Mouse (Mus musculus): ENCODE measurements at regions not wholly inside any gene's neighbourhood (a gene's known extent, or its start where the extent isn't known, plus 50 kb on each side); places are given as distances from the start of the nearest gene placed in this dataset.
A peak's percentile ranks its signal among the peaks of the same experiment; 100 is the strongest.

DNA sequence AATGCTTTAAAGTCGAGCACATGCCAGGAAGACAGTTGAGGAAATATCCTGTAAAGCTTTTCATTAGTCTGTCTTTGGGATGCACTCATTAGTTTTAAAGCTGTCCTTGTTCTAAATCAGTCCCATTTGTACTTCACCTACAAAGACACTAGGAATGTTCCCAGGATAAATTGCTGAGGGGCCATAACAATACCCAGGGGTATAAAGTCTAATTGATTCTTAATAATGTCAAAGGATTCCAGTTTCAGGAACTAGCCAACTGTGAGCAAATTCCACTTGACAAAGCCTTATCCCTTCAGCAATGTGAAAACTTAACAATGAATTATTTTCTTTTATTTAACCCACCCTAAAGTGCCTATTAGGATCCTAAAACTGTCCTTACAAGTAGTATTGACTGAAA lies 267.7 kb upstream of the 1700008P02Rik start:
- 4% methylated on average over 1 of the region's 1 CpGs for WGBS
- no peak for ATAC-seq (ENCODE audit: low read depth)

DNA sequence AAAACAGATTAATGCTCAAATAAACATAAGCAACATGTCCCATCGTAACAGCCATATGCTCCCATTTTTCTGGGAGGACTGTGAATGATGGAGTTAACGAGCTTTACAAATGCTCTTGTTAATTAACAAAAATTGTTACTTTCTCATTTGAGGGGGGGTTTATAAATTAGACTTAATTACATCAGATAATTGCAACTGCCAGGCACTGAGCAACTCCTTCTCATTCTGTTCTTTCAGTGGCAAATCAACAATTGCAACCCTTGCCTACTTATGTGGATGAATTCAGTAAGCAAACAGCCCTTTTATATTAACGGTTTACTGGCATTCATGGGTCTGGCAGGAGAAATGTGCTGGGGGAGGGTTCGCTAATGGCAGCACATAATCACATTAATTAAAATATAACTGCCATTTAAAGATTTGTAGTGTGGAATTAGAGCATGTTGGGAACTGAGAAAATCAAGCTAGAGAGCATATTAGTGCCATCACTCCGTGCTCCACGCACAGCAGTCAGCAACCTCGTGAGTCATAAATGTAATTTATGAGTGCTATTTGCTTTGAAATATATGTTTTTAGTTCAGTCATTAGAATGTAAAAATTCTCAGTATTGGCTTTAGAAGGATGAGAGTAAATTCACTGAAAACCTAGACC lies 266.9 kb upstream of the 1700008P02Rik start:
- Histone ChIP-seq H3K9me3 (ENCODE audit: control insufficient read depth, low read length) (no peaks in the 10 kb centered on the region), H3K4me3 (ENCODE audit: low read depth, low read length) (no peak overlapping the region), H3K4me2 (ENCODE audit: low read depth, low read length) (no peak overlapping the region), H3K4me1 (ENCODE audit: control insufficient read depth, insufficient read depth, low read length) (0 out of 2 replicates have a peak, but pooled peaks cover 3% of the 10 kb centered on the region), H3K36me3 (ENCODE audit: control insufficient read depth, insufficient read depth, low read length) (no peaks in the 10 kb centered on the region), H3K27me3 (ENCODE audit: control insufficient read depth, insufficient read depth, low read length) (no peaks in the 10 kb centered on the region), H3K9ac (replicated peaks; ENCODE audit: low read depth, low read length) (no peak overlapping the region), H3K27ac (ENCODE audit: low read depth, low read length) (peak overlapping the region; percentile 8; the same call in 1 of the 2 replicates)
- WGBS = 25% methylated on average over 7 of the region's 7 CpGs
- peak; percentile 86 for ATAC-seq (ENCODE audit: low read depth)

More for the DNA sequence above, 267.7 kb upstream of the 1700008P02Rik start:
- H3K4me1 ChIP-seq (ENCODE audit: control insufficient read depth, insufficient read depth, low read length) = 0 out of 2 replicates have a peak, but pooled peaks cover 3% of the 10 kb centered on the region
- H3K9me3 ChIP-seq (ENCODE audit: control insufficient read depth, low read length) = no peaks in the 10 kb centered on the region
- H3K4me2 ChIP-seq (ENCODE audit: low read depth, low read length) = no peak overlapping the region
- no peak overlapping the region for H3K27ac ChIP-seq (ENCODE audit: low read depth, low read length)
- H3K36me3 ChIP-seq (ENCODE audit: control insufficient read depth, insufficient read depth, low read length) = no peaks in the 10 kb centered on the region
- H3K27me3 ChIP-seq (ENCODE audit: control insufficient read depth, insufficient read depth, low read length) = no peaks in the 10 kb centered on the region
- no peak overlapping the region for H3K4me3 ChIP-seq (ENCODE audit: low read depth, low read length)
- no peak overlapping the region for H3K9ac ChIP-seq (replicated peaks; ENCODE audit: low read depth, low read length)

GRCm38 (mm10) chr3:6886200-6887052 lies 266.2 kb upstream of the 1700008P02Rik start:
- Histone ChIP-seq H3K4me3 (ENCODE audit: low read depth, low read length) (no peak overlapping the region), H3K27ac (ENCODE audit: low read depth, low read length) (peak overlapping the region; percentile 8; the same call in 1 of the 2 replicates), H3K9me3 (ENCODE audit: control insufficient read depth, low read length) (no peaks in the 10 kb centered on the region), H3K4me1 (ENCODE audit: control insufficient read depth, insufficient read depth, low read length) (0 out of 2 replicates have a peak, but pooled peaks cover 3% of the 10 kb centered on the region), H3K4me2 (ENCODE audit: low read depth, low read length) (no peak overlapping the region), H3K36me3 (ENCODE audit: control insufficient read depth, insufficient read depth, low read length) (no peaks in the 10 kb centered on the region), H3K27me3 (ENCODE audit: control insufficient read depth, insufficient read depth, low read length) (no peaks in the 10 kb centered on the region), H3K9ac (replicated peaks; ENCODE audit: low read depth, low read length) (no peak overlapping the region)
- WGBS = 42% methylated on average over 4 of the region's 4 CpGs
- ATAC-seq (ENCODE audit: low read depth) = peak; percentile 94

DNA sequence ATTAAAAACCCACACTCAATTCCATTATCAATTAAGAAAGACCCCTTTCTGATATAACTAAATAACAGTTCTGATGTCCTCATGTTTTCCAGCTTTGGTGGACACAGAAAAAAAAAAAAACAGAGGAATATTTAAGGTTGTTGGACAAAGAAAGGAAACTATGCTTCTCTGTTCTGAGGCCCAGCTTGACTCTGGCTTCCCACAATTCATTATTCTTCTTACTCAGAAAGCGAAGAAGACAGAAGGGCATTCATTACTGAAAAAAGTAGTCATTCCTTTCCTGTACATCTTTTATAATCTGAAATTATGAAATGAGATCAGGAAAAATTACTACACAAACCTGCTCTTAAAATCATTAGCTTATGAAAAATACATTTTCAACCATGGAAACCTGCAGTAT lies 263.2 kb upstream of the 1700008P02Rik start:
- Histone ChIP-seq H3K9me3 (ENCODE audit: control insufficient read depth, low read length) (no peaks in the 10 kb centered on the region), H3K27ac (ENCODE audit: low read depth, low read length) (no peak overlapping the region), H3K4me3 (ENCODE audit: low read depth, low read length) (no peak overlapping the region), H3K36me3 (ENCODE audit: control insufficient read depth, insufficient read depth, low read length) (no peaks in the 10 kb centered on the region), H3K27me3 (ENCODE audit: control insufficient read depth, insufficient read depth, low read length) (no peaks in the 10 kb centered on the region), H3K9ac (replicated peaks; ENCODE audit: low read depth, low read length) (no peak overlapping the region), H3K4me1 (ENCODE audit: control insufficient read depth, insufficient read depth, low read length) (0 out of 2 replicates have a peak, but pooled peaks cover 3% of the 10 kb centered on the region), H3K4me2 (ENCODE audit: low read depth, low read length) (no peak overlapping the region)
- ATAC-seq (ENCODE audit: low read depth) = no peak
- 69% methylated on average over 1 of the region's 1 CpGs for WGBS

- Histone ChIP-seq H3K9me3 (ENCODE audit: control insufficient read depth, low read length) (no peaks in the 10 kb centered on the region), H3K4me1 (ENCODE audit: control insufficient read depth, insufficient read depth, low read length) (no peaks in the 10 kb centered on the region), H3K27ac (ENCODE audit: low read depth, low read length) (no peak overlapping the region), H3K27me3 (ENCODE audit: control insufficient read depth, insufficient read depth, low read length) (no peaks in the 10 kb centered on the region), H3K36me3 (ENCODE audit: control insufficient read depth, insufficient read depth, low read length) (no peaks in the 10 kb centered on the region), H3K9ac (replicated peaks; ENCODE audit: low read depth, low read length) (no peak overlapping the region), H3K4me3 (ENCODE audit: low read depth, low read length) (no peak overlapping the region), H3K4me2 (ENCODE audit: low read depth, low read length) (no peak overlapping the region)
- 76% methylated on average over 5 of the region's 5 CpGs for WGBS
- ATAC-seq (ENCODE audit: low read depth) = no peak
Observed at GRCm38 (mm10) chr3:6876265-6876664, 256.0 kb upstream of the 1700008P02Rik start.

- Histone ChIP-seq H3K27ac (ENCODE audit: low read depth, low read length) (no peak overlapping the region), H3K4me1 (ENCODE audit: control insufficient read depth, insufficient read depth, low read length) (no peaks in the 10 kb centered on the region), H3K4me2 (ENCODE audit: low read depth, low read length) (no peak overlapping the region), H3K9ac (replicated peaks; ENCODE audit: low read depth, low read length) (no peak overlapping the region), H3K27me3 (ENCODE audit: control insufficient read depth, insufficient read depth, low read length) (no peaks in the 10 kb centered on the region), H3K9me3 (ENCODE audit: control insufficient read depth, low read length) (no peaks in the 10 kb centered on the region), H3K36me3 (ENCODE audit: control insufficient read depth, insufficient read depth, low read length) (no peaks in the 10 kb centered on the region), H3K4me3 (ENCODE audit: low read depth, low read length) (no peak overlapping the region)
- ATAC-seq (ENCODE audit: low read depth) = no peak
- 79% methylated on average over 3 of the region's 3 CpGs for WGBS
Observed at GRCm38 (mm10) chr3:6872170-6872569, 251.9 kb upstream of the 1700008P02Rik start.

GRCm38 (mm10) chr3:6871752-6872151 lies 251.5 kb upstream of the 1700008P02Rik start:
- ATAC-seq (ENCODE audit: low read depth) = no peak
- H3K27ac ChIP-seq (ENCODE audit: low read depth, low read length) = no peak overlapping the region
- no peak overlapping the region for H3K4me2 ChIP-seq (ENCODE audit: low read depth, low read length)
- H3K9ac ChIP-seq (replicated peaks; ENCODE audit: low read depth, low read length) = no peak overlapping the region
- H3K4me3 ChIP-seq (ENCODE audit: low read depth, low read length) = no peak overlapping the region
- no peaks in the 10 kb centered on the region for H3K36me3 ChIP-seq (ENCODE audit: control insufficient read depth, insufficient read depth, low read length)
- no peaks in the 10 kb centered on the region for H3K27me3 ChIP-seq (ENCODE audit: control insufficient read depth, insufficient read depth, low read length)
- 79% methylated on average over 2 of the region's 2 CpGs for WGBS
- no peaks in the 10 kb centered on the region for H3K4me1 ChIP-seq (ENCODE audit: control insufficient read depth, insufficient read depth, low read length)
- H3K9me3 ChIP-seq (ENCODE audit: control insufficient read depth, low read length) = no peaks in the 10 kb centered on the region

- Histone ChIP-seq H3K9me3 (ENCODE audit: control insufficient read depth, low read length) (no peaks in the 10 kb centered on the region), H3K4me2 (ENCODE audit: low read depth, low read length) (no peak overlapping the region), H3K27ac (ENCODE audit: low read depth, low read length) (no peak overlapping the region), H3K9ac (replicated peaks; ENCODE audit: low read depth, low read length) (no peak overlapping the region), H3K36me3 (ENCODE audit: control insufficient read depth, insufficient read depth, low read length) (no peaks in the 10 kb centered on the region), H3K4me1 (ENCODE audit: control insufficient read depth, insufficient read depth, low read length) (no peaks in the 10 kb centered on the region), H3K4me3 (ENCODE audit: low read depth, low read length) (no peak overlapping the region), H3K27me3 (ENCODE audit: control insufficient read depth, insufficient read depth, low read length) (no peaks in the 10 kb centered on the region)
- ATAC-seq (ENCODE audit: low read depth) = 0 out of 2 replicates have a peak, but pooled peaks have one; percentile 9
Observed at GRCm38 (mm10) chr3:6866148-6866483, 245.9 kb upstream of the 1700008P02Rik start.

DNA sequence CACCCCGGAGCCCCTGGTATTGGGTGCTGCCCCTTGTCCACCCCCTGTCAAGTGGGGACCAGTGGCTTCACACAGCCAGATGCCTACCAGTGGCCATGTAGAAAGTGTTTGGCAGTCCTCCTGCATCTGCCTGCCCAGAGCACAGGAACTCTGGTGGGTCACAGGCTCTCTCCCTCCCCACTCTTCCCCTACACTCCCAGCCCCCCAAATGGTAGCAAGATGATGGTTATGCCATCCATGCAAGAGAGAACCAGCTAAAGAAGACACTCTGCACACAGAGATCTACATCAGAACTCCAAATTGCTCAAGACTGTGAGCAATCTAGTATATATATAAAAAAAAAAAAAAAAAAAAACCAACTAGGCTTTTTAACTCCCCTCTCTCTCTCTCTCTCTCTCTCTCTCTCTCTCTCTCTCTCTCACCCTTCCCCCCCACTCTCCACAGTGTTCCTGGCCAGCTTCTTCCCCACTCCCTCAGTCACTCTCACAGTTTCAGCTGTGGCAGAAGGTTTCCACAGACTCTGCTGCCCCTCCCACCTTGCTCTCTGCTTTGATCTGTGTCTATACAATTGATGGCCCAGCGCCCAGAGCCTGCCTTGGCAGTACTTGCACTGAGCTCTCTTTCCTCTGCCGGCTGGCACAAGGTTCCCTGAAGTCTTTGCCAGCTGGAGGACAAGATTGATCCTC lies 245.4 kb upstream of the 1700008P02Rik start:
- no peaks in the 10 kb centered on the region for H3K36me3 ChIP-seq (ENCODE audit: control insufficient read depth, insufficient read depth, low read length)
- H3K9ac ChIP-seq (replicated peaks; ENCODE audit: low read depth, low read length) = no peak overlapping the region
- H3K27me3 ChIP-seq (ENCODE audit: control insufficient read depth, insufficient read depth, low read length) = no peaks in the 10 kb centered on the region
- no peaks in the 10 kb centered on the region for H3K4me1 ChIP-seq (ENCODE audit: control insufficient read depth, insufficient read depth, low read length)
- H3K4me3 ChIP-seq (ENCODE audit: low read depth, low read length) = no peak overlapping the region
- WGBS = 64% methylated on average over 3 of the region's 3 CpGs
- H3K9me3 ChIP-seq (ENCODE audit: control insufficient read depth, low read length) = no peaks in the 10 kb centered on the region
- ATAC-seq (ENCODE audit: low read depth) = peak; percentile 87; the same call in 1 of the 2 replicates
- H3K27ac ChIP-seq (ENCODE audit: low read depth, low read length) = no peak overlapping the region
- H3K4me2 ChIP-seq (ENCODE audit: low read depth, low read length) = no peak overlapping the region

Data from neural tube, embryonic 14.5 days (tissue).